ENCODE assay signal across 26 mouse cellular contexts in genomic region chr5:120181384-120181783, GRCm38 (mm10).
A peak's percentile ranks its signal among the peaks of the same experiment; 100 is the strongest.
DNase-seq lines count a peak whose midpoint lies in the region; ATAC-seq and TF ChIP-seq lines count a peak whose summit lies in the region.
"Had no signal": no experiment of that assay in that cellular context is flagged by ENCODE, and none has a peak within 500 bp of the region (broad histone marks: within the 10 kb centered on the region; RNA-seq: fewer than 3 reads in every experiment).

No protein-coding gene starts in this region.

- peak; percentile 50 to 53 for DNase-seq in cerebellum, postnatal 10 days
- DNase-seq in cerebellum, postnatal 25 days, result no peak
- peak; percentile 44 for DNase-seq in hindbrain, postnatal 0 days (ENCODE audit: low spot score)
- no peak for DNase-seq in hindbrain, embryonic 14.5 days (ENCODE audit: low spot score)
- DNase-seq in adipocyte (ENCODE audit: low spot score), result peak; percentile 86
- peak; percentile 54 to 71 for DNase-seq in heart, postnatal 10 days
- no peak for DNase-seq in retina, embryonic 14.5 days (ENCODE audit: low spot score)
- DNase-seq in left cerebral cortex, postnatal 25 days (ENCODE audit: low spot score in 2 of 2), result no peak
- DNase-seq: cerebellum, adult 18-20 months; gastrocnemius, adult 2 months; kidney, postnatal 4 days; layer of hippocampus, adult 9-11 months; lung, adult 2 months; lung, postnatal 36 days; right cerebral cortex, postnatal 25 days; thymus, adult 2 months had no signal

- no peak overlapping the region for H3K27ac ChIP-seq in hindbrain, postnatal 0 days
- no peak overlapping the region for H3K27ac ChIP-seq in hindbrain, embryonic 14.5 days
- H3K27ac ChIP-seq: embryonic facial prominence, embryonic 13.5 days; forebrain, embryonic 15.5 days; hindbrain, embryonic 10.5 days; kidney, embryonic 15.5 days; left cerebral cortex, adult 2 months; limb, embryonic 10.5 days; liver, embryonic 12.5 days had no signal

- no peaks in the 10 kb centered on the region for H3K4me1 ChIP-seq in hindbrain, postnatal 0 days (ENCODE audit: insufficient read depth, low read length)
- H3K4me1 ChIP-seq in hindbrain, embryonic 14.5 days (replicated peaks; ENCODE audit: control insufficient read depth, insufficient read depth, low read length), result peaks cover 15% of the 10 kb centered on the region; the same call in 1 of the 2 replicates
- H3K4me1 ChIP-seq: embryonic facial prominence, embryonic 13.5 days had no signal

- H3K4me3 ChIP-seq in hindbrain, postnatal 0 days (ENCODE audit: low read length), result no peak overlapping the region
- no peak overlapping the region for H3K4me3 ChIP-seq in hindbrain, embryonic 14.5 days (replicated peaks; ENCODE audit: low read length)
- H3K4me3 ChIP-seq: embryonic facial prominence, embryonic 13.5 days; forebrain, embryonic 15.5 days; gastrocnemius, adult 2 months; hindbrain, embryonic 10.5 days; kidney, embryonic 15.5 days; left cerebral cortex, adult 2 months; limb, embryonic 10.5 days; liver, embryonic 12.5 days had no signal

- H3K27me3 ChIP-seq in hindbrain, postnatal 0 days (ENCODE audit: insufficient read depth, low read length), result no peaks in the 10 kb centered on the region
- no peaks in the 10 kb centered on the region for H3K27me3 ChIP-seq in hindbrain, embryonic 14.5 days (ENCODE audit: control insufficient read depth, insufficient read depth, low read length)
- H3K27me3 ChIP-seq: embryonic facial prominence, embryonic 13.5 days; forebrain, embryonic 15.5 days; kidney, embryonic 15.5 days; liver, embryonic 12.5 days had no signal

- H3K4me2 ChIP-seq in hindbrain, postnatal 0 days (ENCODE audit: low read depth, low read length), result no peak overlapping the region
- no peak overlapping the region for H3K4me2 ChIP-seq in hindbrain, embryonic 14.5 days (replicated peaks)
- H3K4me2 ChIP-seq: embryonic facial prominence, embryonic 13.5 days; forebrain, embryonic 15.5 days; kidney, embryonic 15.5 days; liver, embryonic 12.5 days had no signal

- H3K9me3 ChIP-seq in hindbrain, postnatal 0 days (ENCODE audit: low read length), result no peaks in the 10 kb centered on the region
- H3K9me3 ChIP-seq in hindbrain, embryonic 14.5 days (ENCODE audit: control insufficient read depth, low read length), result no peaks in the 10 kb centered on the region
- H3K9me3 ChIP-seq: embryonic facial prominence, embryonic 13.5 days; forebrain, embryonic 15.5 days; hindbrain, embryonic 10.5 days; kidney, embryonic 15.5 days; limb, embryonic 10.5 days; liver, embryonic 12.5 days had no signal

- WGBS in hindbrain, postnatal 0 days, result 65% methylated on average over 4 of the region's 4 CpGs
- 84% methylated on average over 4 of the region's 4 CpGs for WGBS in hindbrain, embryonic 14.5 days

- no peak for ATAC-seq in hindbrain, postnatal 0 days
- no peak for ATAC-seq in hindbrain, embryonic 14.5 days (ENCODE audit: low FRiP score)
- ATAC-seq: activated CD4-positive, CD25-positive, alpha-beta regulatory T cell, adult 4 months; forebrain, embryonic 15.5 days; intestine, embryonic 16.5 days; liver, embryonic 12.5 days; midbrain, embryonic 16.5 days had no signal

- H3K36me3 ChIP-seq in hindbrain, postnatal 0 days (ENCODE audit: insufficient read depth, low read length), result no peaks in the 10 kb centered on the region
- H3K36me3 ChIP-seq in hindbrain, embryonic 14.5 days (replicated peaks; ENCODE audit: control insufficient read depth, insufficient read depth), result no peaks in the 10 kb centered on the region

- H3K9ac ChIP-seq in hindbrain, postnatal 0 days (replicated peaks; ENCODE audit: low read length), result no peak overlapping the region
- no peak overlapping the region for H3K9ac ChIP-seq in hindbrain, embryonic 14.5 days
- H3K9ac ChIP-seq: embryonic facial prominence, embryonic 13.5 days; forebrain, embryonic 15.5 days; kidney, embryonic 15.5 days; liver, embryonic 12.5 days had no signal

- intact Hi-C loops in heart, postnatal 10 days (cut with DNase I), result no loop called here
- intact Hi-C loops in left cerebral cortex, postnatal 25 days (cut with DNase I), result no loop called here

- no peak for TF ChIP-seq CTCF in hindbrain, postnatal 0 days (IDR thresholded peaks at IDR 0.05; ENCODE audit: low read depth)

Comparison
In these comparisons a context has a peak if more than half of its experiments do, and no peak if none do; other contexts are left out.
1. DNase-seq: peak in cerebellum, postnatal 10 days (2 of 2), hindbrain, postnatal 0 days (single experiment), adipocyte (single experiment) and heart, postnatal 10 days (2 of 2); none in cerebellum, postnatal 25 days (0 of 2), hindbrain, embryonic 14.5 days (single experiment), retina, embryonic 14.5 days (single experiment) and left cerebral cortex, postnatal 25 days (0 of 2).